Mouse (Mus musculus) kidney, postnatal 0 days (tissue): Measurements from ENCODE around the gene Nsd1. TPM values are rescaled to one million over a fixed set of nuclear protein-coding genes. Genes with fewer than 3 reads are reported as not detected.

Experiments used
- ATAC-seq: fragments of 200-750 bp; cut with Nextera tagmentation; replicated peaks from 2 replicates; pipeline ENCODE4 v1.8.0; 2017; ENCODE audit warnings: low read depth, moderate number of reproducible peaks, moderate TSS enrichment, moderate library complexity; ENCODE audit not compliant: low FRiP score
- DNase-seq: peaks from one replicate; pipeline ENCODE4 v3.0.0-alpha.2; 2016; ENCODE audit warnings: low spot score
- H3K27ac ChIP-seq: fragments of 300-500 bp; sonication (generic); 2 replicates; pipeline ENCODE4 v1.5.1; 2014; ENCODE audit warnings: mild to moderate bottlenecking
- H3K27me3 ChIP-seq: fragments of 300-500 bp; sonication (generic); 2 replicates; pipeline ENCODE4 v1.6.1; 2014; ENCODE audit warnings: low read length, mixed read lengths; ENCODE audit not compliant: insufficient read depth
- H3K36me3 ChIP-seq: fragments of 300-500 bp; sonication (generic); 2 replicates; pipeline ENCODE4 v1.6.1; 2014; ENCODE audit warnings: low read length, mixed read lengths; ENCODE audit not compliant: insufficient read depth
- H3K4me1 ChIP-seq: fragments of 300-500 bp; sonication (generic); replicated peaks from 2 replicates; pipeline ENCODE4 v1.6.1; 2014; ENCODE audit warnings: antibody characterized with exemption, low read length, mixed read lengths; ENCODE audit not compliant: insufficient read depth
- H3K4me2 ChIP-seq: fragments of 300-500 bp; sonication (generic); 2 replicates; pipeline ENCODE4 v1.6.1; 2014; ENCODE audit warnings: mild to moderate bottlenecking, low read length, moderate library complexity, mixed read lengths
- H3K4me3 ChIP-seq: fragments of 300-500 bp; sonication (generic); replicated peaks from 2 replicates; pipeline ENCODE4 v1.5.1; 2014; ENCODE audit warnings: low read depth, low read length
- H3K9ac ChIP-seq: fragments of 300-500 bp; sonication (generic); 2 replicates; pipeline ENCODE4 v1.6.1; 2014; ENCODE audit warnings: low read depth, low read length
- H3K9me3 ChIP-seq: fragments of 300-500 bp; sonication (generic); replicated peaks from 2 replicates; pipeline ENCODE4 v1.6.1; 2016; ENCODE audit warnings: low read length, inconsistent platforms, mixed read lengths
- CTCF ChIP-seq: IDR thresholded peaks from 2 replicates; pipeline ENCODE4 v1.5.1; 2016; ENCODE audit warnings: antibody characterized with exemption, low read depth, mild to moderate bottlenecking, moderate library complexity
- WGBS: fragments of 180-500 bp; shearing (Covaris S2); extraction: QIAGEN DNeasy Blood & Tissue Kit; methylation state at CpG from one replicate; pipeline ENCODE4 v1.1.7; 2014; 5-methylcytosine and 5-hydroxymethylcytosine counted together
- polyA plus RNA-seq: library from polyadenylated mRNA; unstranded; fragments of >200 nt; fragmentation: Nextera tagmentation; extraction: Ambion mirVana; gene quantifications from 2 replicates; pipeline ENCODE4 v1.2.1, GENCODE M21; 2015

Nsd1 gene
- polyA plus RNA-seq, 1 experiment from 2014 or later = 52.5 TPM

DNA sequence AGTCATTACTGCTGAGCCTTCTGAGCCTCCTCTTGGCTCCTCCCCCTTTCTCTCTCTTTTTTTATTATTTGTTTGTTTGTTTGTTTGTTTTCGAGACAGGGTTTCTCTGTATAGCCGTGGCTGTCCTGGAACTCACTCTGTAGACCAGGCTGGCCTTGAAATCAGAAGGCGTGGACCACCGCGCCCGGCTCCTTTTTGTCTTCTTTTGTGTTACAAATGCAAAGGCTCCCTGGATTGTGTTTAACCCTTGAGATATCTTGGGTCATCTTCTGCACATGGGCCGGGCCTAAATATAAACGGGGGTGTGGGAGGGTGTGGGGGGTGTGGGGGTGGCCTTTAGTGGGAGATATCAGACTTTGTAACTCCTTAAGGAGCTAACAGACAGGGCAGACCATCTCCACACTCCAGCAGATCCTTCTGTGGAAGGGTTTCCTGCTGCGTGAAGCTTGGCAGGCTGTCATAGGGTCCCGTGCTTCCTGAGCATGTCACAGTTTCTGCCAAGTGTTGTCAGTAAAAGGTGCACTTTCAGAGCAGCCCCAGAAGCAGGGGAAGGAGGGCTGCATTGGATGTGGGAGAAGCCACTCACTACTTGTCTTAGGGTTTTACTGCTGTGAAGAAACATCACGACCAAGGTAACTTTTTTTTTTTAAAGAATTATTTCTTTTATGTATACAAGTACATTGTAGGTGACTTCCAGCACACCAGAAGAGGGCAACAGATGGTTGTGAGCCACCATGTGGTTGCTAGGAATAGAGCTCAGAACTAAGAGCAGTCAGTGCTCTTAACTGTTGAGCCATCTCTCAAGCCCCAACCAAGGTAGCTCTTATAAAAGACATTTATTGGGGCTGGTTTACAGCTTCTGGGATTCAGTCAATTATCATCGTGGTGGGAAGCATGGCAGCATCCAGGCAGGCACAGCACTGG, 128.8 kb downstream of the Nsd1 start:
- DNase-seq (no peak), ATAC-seq (no peak)
- H3K9ac ChIP-seq = no peak overlapping the region
- no peak overlapping the region for H3K27ac ChIP-seq
- H3K4me3 ChIP-seq = no peak overlapping the region
- H3K27me3 ChIP-seq = no peaks in the 10 kb centered on the region
- no peaks in the 10 kb centered on the region for H3K4me1 ChIP-seq
- no peak overlapping the region for H3K4me2 ChIP-seq
- WGBS = 57% methylated on average over 12 of the region's 12 CpGs
- TF ChIP-seq CTCF = no peak
- H3K36me3 ChIP-seq = no peaks in the 10 kb centered on the region
- no peaks in the 10 kb centered on the region for H3K9me3 ChIP-seq

DNA sequence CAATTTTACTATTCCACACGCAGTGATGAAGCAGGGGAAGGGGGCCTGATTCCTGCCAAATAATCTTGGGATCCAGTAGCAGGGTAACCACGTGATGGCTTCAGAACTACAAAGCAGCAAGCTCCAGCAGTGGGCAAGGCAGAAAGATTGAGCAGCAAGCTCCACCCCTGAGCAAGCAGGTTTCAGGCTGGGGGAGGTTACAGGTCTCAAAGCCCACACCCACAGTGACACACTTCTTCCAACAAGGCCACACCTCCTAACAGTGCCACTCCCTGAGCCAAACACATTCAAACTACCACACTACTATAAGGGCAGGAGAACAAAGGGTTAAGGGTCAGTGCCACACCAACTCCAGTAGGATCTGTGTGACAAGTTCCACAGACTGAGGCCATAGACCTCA, 129.7 kb downstream of the Nsd1 start:
- no peaks in the 10 kb centered on the region for H3K4me1 ChIP-seq
- peak; percentile 33; the same call in 1 of the 2 replicates for ATAC-seq
- no peaks in the 10 kb centered on the region for H3K9me3 ChIP-seq
- WGBS = 31% methylated on average over 2 of the region's 2 CpGs
- no peak overlapping the region for H3K9ac ChIP-seq
- H3K4me2 ChIP-seq = no peak overlapping the region
- no peak for TF ChIP-seq CTCF
- H3K27me3 ChIP-seq = no peaks in the 10 kb centered on the region
- H3K36me3 ChIP-seq = no peaks in the 10 kb centered on the region; the same call in 1 of the 2 replicates
- H3K27ac ChIP-seq = no peak overlapping the region
- no peak for DNase-seq
- H3K4me3 ChIP-seq = no peak overlapping the region

DNA sequence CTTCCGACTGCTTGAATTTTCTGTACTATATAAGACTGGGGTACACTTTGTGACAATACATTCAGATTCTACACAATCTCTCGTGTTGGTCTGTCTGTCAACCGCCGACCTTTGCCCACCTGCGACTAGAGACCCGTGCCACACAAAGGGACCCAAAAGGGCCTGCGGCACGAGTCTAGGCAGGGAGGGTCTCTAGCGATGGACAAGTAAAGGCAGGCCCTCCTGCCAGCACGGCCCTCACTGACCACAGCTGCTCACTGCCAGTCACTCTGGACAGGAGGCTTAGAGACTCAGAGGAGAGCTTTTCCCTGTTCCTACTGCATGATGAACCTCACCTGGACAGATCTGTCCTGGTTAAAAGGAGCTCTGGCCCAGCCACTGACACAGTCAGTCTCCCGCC, 132.9 kb downstream of the Nsd1 start:
- DNase-seq = no peak
- 39% methylated on average over 11 of the region's 11 CpGs for WGBS
- H3K27ac ChIP-seq = no peak overlapping the region
- peaks cover 26% of the 10 kb centered on the region for H3K36me3 ChIP-seq
- no peak for TF ChIP-seq CTCF
- H3K4me3 ChIP-seq = no peak overlapping the region
- H3K9me3 ChIP-seq = no peaks in the 10 kb centered on the region
- H3K4me2 ChIP-seq = no peak overlapping the region
- H3K27me3 ChIP-seq = no peaks in the 10 kb centered on the region
- no peaks in the 10 kb centered on the region for H3K4me1 ChIP-seq
- H3K9ac ChIP-seq = no peak overlapping the region
- ATAC-seq = no peak

DNA sequence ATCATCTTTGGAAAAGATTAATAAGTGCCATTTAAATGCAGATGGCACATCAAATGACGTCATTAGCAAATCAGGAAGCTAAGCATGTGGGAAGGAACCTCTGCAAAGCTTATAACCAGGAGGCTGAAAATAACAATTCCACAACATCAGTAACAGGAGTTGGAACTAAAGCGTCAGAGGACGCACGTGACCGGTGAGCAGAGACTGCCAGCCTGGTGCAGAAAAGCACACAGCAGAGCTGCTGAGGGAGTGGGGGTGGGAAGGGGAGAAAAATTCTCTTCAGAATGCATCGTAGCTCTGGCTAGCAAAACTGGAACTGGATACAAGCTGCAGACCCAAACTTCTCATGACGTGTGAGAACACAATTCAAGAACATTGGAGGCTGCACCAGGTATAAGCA, 134.7 kb downstream of the Nsd1 start:
- ATAC-seq (no peak), DNase-seq (no peak)
- Histone ChIP-seq H3K4me2 (no peak overlapping the region), H3K27ac (no peak overlapping the region), H3K9ac (no peak overlapping the region), H3K4me3 (no peak overlapping the region), H3K9me3 (no peaks in the 10 kb centered on the region), H3K36me3 (peaks cover 42% of the 10 kb centered on the region), H3K27me3 (no peaks in the 10 kb centered on the region), H3K4me1 (no peaks in the 10 kb centered on the region)
- no peak for TF ChIP-seq CTCF
- 91% methylated on average over 7 of the region's 7 CpGs for WGBS

DNA sequence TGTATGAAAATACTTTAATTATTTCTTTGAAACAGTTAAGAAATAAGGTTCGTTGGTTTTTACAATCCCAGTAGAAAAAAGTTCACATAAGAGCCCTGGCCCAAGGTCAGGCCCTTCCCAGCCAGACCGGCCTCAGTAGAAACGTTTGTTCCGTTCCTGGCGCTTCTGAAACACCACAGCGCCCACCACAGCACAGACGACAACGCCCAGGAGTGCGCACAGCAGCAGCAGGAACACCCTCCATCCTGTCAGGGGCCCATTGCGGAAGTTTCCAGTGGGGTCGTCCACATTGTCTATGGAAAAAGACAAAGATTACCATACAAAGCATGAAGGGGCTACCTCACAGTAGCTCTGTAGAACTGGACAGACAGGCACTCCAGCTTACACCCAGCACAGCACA, 137.2 kb downstream of the Nsd1 start:
- DNase-seq (no peak), ATAC-seq (no peak)
- H3K9me3 ChIP-seq = no peaks in the 10 kb centered on the region
- WGBS = 75% methylated on average over 11 of the region's 11 CpGs
- no peak overlapping the region for H3K4me3 ChIP-seq
- H3K27me3 ChIP-seq = no peaks in the 10 kb centered on the region
- TF ChIP-seq CTCF = no peak
- no peak overlapping the region for H3K4me2 ChIP-seq
- no peak overlapping the region for H3K9ac ChIP-seq
- H3K4me1 ChIP-seq = no peaks in the 10 kb centered on the region
- peaks cover 63% of the 10 kb centered on the region for H3K36me3 ChIP-seq
- no peak overlapping the region for H3K27ac ChIP-seq

DNA sequence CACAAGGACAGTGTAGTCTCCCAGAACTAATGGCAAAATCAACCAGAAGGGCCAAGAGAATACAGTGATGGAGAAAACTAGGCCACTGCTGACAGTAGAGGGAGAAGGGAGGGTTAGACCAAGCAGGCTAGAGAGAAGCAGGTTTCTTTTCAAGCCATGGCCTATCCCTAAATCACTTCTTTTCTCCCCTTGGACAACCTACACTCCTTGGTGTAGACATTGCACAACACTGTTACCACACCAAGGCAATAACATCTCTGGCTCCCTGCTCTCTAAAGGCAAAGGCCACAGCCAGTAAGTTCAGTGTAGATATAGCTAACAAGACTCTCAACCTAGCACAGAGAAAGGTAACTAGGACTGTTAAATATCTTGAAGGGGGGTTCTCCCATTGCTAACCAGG, 151.6 kb downstream of the Nsd1 start:
- ATAC-seq (no peak), DNase-seq (no peak)
- Histone ChIP-seq H3K27me3 (no peaks in the 10 kb centered on the region), H3K9me3 (no peaks in the 10 kb centered on the region), H3K4me1 (peaks cover 10% of the 10 kb centered on the region; the same call in 1 of the 2 replicates), H3K36me3 (peaks cover 23% of the 10 kb centered on the region; the same call in 1 of the 2 replicates), H3K9ac (no peak overlapping the region), H3K4me2 (peak overlapping the region; percentile 90), H3K4me3 (peak overlapping the region; percentile 95), H3K27ac (no peak overlapping the region)
- no peak for TF ChIP-seq CTCF
